Mouse (Mus musculus) hindbrain, embryonic 11.5 days (tissue): ENCODE results near the gene Hba-a2. TPM values are rescaled to one million over a fixed set of nuclear protein-coding genes. Genes with fewer than 3 reads are reported as not detected.

ENCODE experiments used
- ATAC-seq: fragments of 200-750 bp; cut with Nextera tagmentation; 2 replicates; pipeline ENCODE4 v1.8.0; 2017; ENCODE audit warnings: mild to moderate bottlenecking, moderate TSS enrichment, moderate library complexity; ENCODE audit not compliant: low FRiP score
- DNase-seq: peaks from one replicate; pipeline ENCODE4 v3.0.0-alpha.2; 2015; ENCODE audit warnings: low spot score
- H3K27ac ChIP-seq: fragments of 300-500 bp; sonication (generic); 2 replicates; pipeline ENCODE4 v1.5.1; 2014; ENCODE audit warnings: mild to moderate bottlenecking, low read depth, low read length
- H3K27me3 ChIP-seq: fragments of 300-500 bp; sonication (generic); 2 replicates; pipeline ENCODE4 v1.6.1; 2014; ENCODE audit warnings: mild to moderate bottlenecking, low read length, moderate library complexity, mixed read lengths; ENCODE audit not compliant: control insufficient read depth, insufficient read depth
- H3K36me3 ChIP-seq: fragments of 300-500 bp; sonication (generic); 2 replicates; pipeline ENCODE4 v1.6.1; 2014; ENCODE audit warnings: mild to moderate bottlenecking, low read length, moderate library complexity, mixed read lengths; ENCODE audit not compliant: control insufficient read depth, insufficient read depth
- H3K4me1 ChIP-seq: fragments of 300-500 bp; sonication (generic); replicated peaks from 2 replicates; pipeline ENCODE4 v1.6.1; 2014; ENCODE audit warnings: low read length, mixed read lengths; ENCODE audit not compliant: control insufficient read depth, insufficient read depth
- H3K4me2 ChIP-seq: fragments of 300-500 bp; sonication (generic); replicated peaks from 2 replicates; pipeline ENCODE4 v1.6.1; 2014; ENCODE audit warnings: mild to moderate bottlenecking, low read depth, low read length
- H3K4me3 ChIP-seq: fragments of 300-500 bp; sonication (generic); 2 replicates; pipeline ENCODE4 v1.5.1; 2014; ENCODE audit warnings: low read depth, low read length
- H3K9ac ChIP-seq: fragments of 300-500 bp; sonication (generic); 2 replicates; pipeline ENCODE4 v1.6.1; 2014; ENCODE audit warnings: low read depth, low read length
- H3K9me3 ChIP-seq: fragments of 300-500 bp; sonication (generic); 2 replicates; pipeline ENCODE4 v1.6.1; 2016; ENCODE audit warnings: low read length; ENCODE audit not compliant: control insufficient read depth
- WGBS: fragments of 180-500 bp; shearing (Covaris S2); extraction: QIAGEN DNeasy Blood & Tissue Kit; methylation state at CpG from one replicate; pipeline ENCODE4 v1.1.7; 2014; 5-methylcytosine and 5-hydroxymethylcytosine counted together
- polyA plus RNA-seq: library from polyadenylated mRNA; unstranded; fragments of >200 nt; fragmentation: Nextera tagmentation; extraction: Ambion mirVana; gene quantifications from 2 replicates; pipeline ENCODE4 v1.2.1, GENCODE M21; 2014

The Hba-a2 gene
- polyA plus RNA-seq, 1 experiment from 2014 or later: 5,453 TPM

DNA sequence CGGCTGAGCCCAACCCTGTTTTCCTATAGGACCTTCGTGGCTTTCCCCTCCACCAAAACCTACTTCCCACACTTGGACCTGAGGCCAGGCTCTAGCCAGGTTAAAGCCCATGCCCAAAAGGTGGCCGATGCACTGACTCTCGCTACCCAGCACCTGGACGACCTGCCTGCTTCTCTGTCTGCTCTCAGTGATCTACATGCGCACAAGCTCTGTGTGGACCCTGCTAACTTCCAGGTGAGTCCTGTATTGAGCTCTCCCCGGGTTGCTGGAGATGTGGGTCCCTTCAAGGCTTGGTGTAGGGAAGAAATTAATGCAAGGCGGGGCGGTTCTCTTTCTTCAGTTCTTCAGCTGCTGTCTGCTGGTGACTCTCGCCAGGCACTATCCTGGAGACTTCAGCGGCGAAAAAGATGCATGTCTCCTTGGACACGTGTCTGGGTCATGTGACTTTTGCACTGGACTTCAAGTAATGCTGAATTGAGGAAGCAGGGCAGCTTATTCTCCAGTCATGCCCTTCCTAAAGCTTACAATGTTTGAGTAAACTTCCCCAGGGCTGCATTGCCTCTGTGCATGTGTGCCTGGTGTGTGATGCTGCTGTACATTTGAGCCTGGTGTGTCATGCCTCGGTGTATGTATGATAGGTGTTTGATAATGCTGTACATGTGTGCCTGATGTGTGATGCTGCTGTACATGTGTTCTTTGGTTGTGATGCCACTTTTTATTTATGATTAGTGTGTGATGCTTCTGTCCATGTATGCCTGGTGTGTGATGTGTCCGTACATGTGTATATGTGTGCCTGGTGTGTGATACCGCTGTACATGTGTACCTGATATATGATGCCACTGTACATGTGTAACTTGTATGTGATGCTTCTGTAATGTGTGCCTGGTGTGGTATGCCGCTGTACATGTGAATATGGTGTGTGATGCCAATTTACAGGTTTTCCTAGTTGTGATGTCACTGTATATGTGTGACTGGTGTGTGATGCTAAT lies 4.3 kb downstream of the Hba-a2 start:
- Histone ChIP-seq H3K27ac (no peak overlapping the region), H3K27me3 (peaks cover 6% of the 10 kb centered on the region; the same call in 1 of the 2 replicates), H3K4me2 (peak overlapping the region; percentile 31; the same call in 1 of the 2 replicates), H3K9ac (no peak overlapping the region), H3K4me3 (no peak overlapping the region), H3K4me1 (no peaks in the 10 kb centered on the region), H3K9me3 (no peaks in the 10 kb centered on the region), H3K36me3 (no peaks in the 10 kb centered on the region)
- DNase-seq (peak; percentile 7), ATAC-seq (no peak)
- WGBS: 63% methylated on average over 14 of the region's 17 CpGs

DNA sequence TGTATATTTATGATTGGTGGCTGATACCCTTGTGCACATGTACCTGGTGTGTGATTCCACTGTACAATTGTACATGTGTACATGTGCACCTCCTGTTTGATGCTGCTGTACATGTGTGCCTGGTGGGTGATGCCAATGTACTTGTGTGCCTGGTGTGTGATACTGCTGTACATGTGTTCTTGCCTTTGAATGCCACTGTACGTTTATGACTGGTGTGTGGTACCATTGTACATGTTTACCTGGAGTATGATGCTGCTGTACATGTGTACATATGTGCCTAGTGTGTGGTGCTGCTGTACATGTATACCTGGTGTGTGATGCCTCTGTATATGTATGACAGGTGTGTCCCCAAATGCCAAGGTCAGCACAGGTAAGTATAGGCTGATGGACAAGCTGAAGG lies 5.2 kb downstream of the Hba-a2 start:
- no peaks in the 10 kb centered on the region for H3K36me3 ChIP-seq
- no peak for ATAC-seq
- no peaks in the 10 kb centered on the region for H3K4me1 ChIP-seq
- WGBS: 78% methylated on average over 1 of the region's 1 CpGs
- no peak for DNase-seq
- no peak overlapping the region for H3K27ac ChIP-seq
- no peak overlapping the region for H3K4me3 ChIP-seq
- peaks cover 6% of the 10 kb centered on the region; the same call in 1 of the 2 replicates for H3K27me3 ChIP-seq
- H3K9me3 ChIP-seq: no peaks in the 10 kb centered on the region
- no peak overlapping the region for H3K9ac ChIP-seq
- H3K4me2 ChIP-seq: no peak overlapping the region

DNA sequence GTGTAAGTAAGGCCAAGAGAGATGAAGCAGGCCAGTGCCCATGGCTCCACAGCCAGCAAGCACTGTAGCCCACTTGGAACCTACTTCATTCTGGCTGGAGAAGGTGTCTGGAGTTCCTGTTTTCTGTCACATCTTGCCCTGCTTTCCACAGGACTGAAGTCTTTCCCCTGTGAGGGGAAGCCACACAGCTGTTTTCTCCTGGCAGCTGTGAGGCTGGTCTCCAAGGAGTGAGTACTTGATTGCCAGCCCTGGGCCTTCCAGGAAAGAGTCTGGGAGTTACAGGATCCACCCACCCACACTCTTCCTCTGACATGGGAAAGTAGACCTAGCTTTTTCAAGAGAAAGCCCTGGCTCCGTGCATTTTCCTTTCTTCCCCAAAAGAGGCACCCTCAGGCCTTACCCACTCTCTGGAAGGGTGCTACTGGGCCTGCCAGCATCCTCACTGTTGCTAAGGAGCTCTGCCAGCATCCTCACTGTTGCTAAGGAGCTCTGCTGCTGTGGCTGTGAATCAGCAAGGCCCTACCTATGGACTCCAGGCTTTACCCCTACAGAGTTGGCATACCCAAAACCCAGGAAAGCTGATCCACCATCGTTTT lies 6.6 kb downstream of the Hba-a2 start:
- no peak overlapping the region for H3K4me3 ChIP-seq
- no peak overlapping the region for H3K9ac ChIP-seq
- DNase-seq (no peak), ATAC-seq (no peak)
- 45% methylated on average over 2 of the region's 2 CpGs for WGBS
- no peak overlapping the region for H3K4me2 ChIP-seq
- H3K9me3 ChIP-seq: no peaks in the 10 kb centered on the region
- no peak overlapping the region for H3K27ac ChIP-seq
- H3K27me3 ChIP-seq: peaks cover 6% of the 10 kb centered on the region; the same call in 1 of the 2 replicates
- no peaks in the 10 kb centered on the region for H3K4me1 ChIP-seq
- H3K36me3 ChIP-seq: no peaks in the 10 kb centered on the region

DNA sequence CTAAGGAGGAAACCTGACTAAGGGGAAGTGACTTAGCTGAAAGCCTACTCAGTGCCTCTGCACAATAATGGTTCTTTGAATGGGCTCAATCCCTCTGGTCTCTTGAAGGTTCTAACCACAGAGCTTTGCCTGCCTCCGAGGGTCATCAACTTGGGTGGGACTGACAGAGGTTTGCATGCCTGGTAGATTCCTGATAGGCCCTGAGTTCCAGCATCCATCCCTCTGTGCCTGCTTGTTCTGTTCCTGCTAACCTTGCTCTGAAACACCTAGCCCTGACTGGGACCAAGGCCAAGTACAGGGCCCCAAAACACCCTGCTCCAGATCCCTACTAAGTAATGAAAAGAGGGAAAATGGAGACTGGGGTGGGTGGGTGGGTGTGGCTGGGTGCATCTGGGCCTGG lies 7.2 kb downstream of the Hba-a2 start:
- 87% methylated on average over 1 of the region's 1 CpGs for WGBS
- no peaks in the 10 kb centered on the region for H3K36me3 ChIP-seq
- H3K9ac ChIP-seq: no peak overlapping the region
- ATAC-seq: no peak
- H3K9me3 ChIP-seq: no peaks in the 10 kb centered on the region
- H3K4me2 ChIP-seq: no peak overlapping the region
- DNase-seq: no peak
- peaks cover 6% of the 10 kb centered on the region; the same call in 1 of the 2 replicates for H3K27me3 ChIP-seq
- no peak overlapping the region for H3K27ac ChIP-seq
- H3K4me3 ChIP-seq: no peak overlapping the region
- H3K4me1 ChIP-seq: no peaks in the 10 kb centered on the region

DNA sequence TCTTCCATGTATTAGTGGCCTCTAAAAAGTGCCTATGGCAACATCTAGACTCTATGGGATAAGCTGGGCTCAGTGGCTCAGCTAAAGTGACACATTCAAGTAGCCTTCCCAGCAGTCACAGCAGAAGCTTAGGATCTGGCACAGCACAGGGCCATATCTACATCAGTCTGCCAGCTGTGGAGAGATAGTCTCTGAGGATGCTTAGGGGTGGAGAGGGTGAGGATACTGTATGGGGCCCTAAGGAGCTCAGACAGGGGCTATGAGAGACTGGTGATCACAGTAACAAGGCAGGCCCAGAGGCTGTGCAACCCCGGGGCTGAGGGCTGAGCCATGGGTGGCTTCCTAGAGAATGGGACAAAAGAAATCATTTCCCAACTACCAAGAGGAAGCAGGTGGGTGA lies 10.7 kb downstream of the Hba-a2 start:
- Histone ChIP-seq H3K27me3 (no peaks in the 10 kb centered on the region), H3K9me3 (no peaks in the 10 kb centered on the region), H3K36me3 (no peaks in the 10 kb centered on the region), H3K4me1 (no peaks in the 10 kb centered on the region), H3K4me3 (no peak overlapping the region), H3K27ac (no peak overlapping the region), H3K4me2 (no peak overlapping the region), H3K9ac (no peak overlapping the region)
- DNase-seq (no peak), ATAC-seq (no peak)
- WGBS: 88% methylated on average over 1 of the region's 1 CpGs

DNA sequence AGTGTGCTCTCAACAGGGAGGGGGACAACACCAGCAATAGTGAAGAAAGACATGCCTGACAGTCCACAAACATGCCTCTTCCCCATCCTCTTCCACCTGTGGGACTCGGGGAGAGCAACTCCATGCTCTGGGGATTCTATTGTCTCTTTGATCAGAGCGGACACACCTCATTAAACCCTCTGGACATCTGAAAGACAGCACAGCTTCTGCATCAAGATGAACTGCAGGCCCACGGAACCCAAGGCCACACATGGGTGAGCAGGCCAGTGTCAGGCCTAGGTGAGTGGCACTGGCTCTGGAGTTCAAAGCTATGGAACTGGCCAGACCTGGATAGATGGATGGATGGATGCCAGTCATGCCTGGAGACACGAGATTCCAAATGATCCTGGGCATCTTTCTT lies 13.2 kb downstream of the Hba-a2 start:
- Histone ChIP-seq H3K4me3 (no peak overlapping the region), H3K9ac (no peak overlapping the region), H3K4me1 (no peaks in the 10 kb centered on the region), H3K36me3 (no peaks in the 10 kb centered on the region), H3K27me3 (no peaks in the 10 kb centered on the region), H3K9me3 (no peaks in the 10 kb centered on the region), H3K27ac (no peak overlapping the region), H3K4me2 (no peak overlapping the region)
- no peak for ATAC-seq
- no peak for DNase-seq
- WGBS: 35% methylated on average over 4 of the region's 4 CpGs

DNA sequence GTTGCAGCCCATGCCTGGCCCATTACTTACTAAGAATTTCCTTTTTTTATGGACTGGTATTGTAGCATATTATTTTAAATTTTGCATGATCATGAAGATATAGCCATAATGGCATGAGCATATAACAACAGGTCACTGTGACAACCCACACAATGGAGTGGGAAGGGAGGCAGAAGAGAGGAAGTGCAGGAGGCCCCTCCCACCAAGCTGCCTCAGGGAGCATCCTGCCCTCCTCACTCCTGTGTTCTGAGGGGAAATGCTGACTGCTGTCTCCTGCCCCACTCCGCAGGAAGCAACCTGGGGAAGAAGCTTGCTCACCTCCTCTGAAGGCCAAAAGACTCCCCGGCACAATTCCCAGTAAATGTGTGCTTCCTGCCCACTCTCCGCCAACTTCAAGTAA lies 13.6 kb downstream of the Hba-a2 start:
- no peaks in the 10 kb centered on the region for H3K4me1 ChIP-seq
- H3K27me3 ChIP-seq: no peaks in the 10 kb centered on the region
- no peak overlapping the region for H3K4me3 ChIP-seq
- no peak for ATAC-seq
- no peak for DNase-seq
- WGBS: 78% methylated on average over 3 of the region's 3 CpGs
- H3K9me3 ChIP-seq: no peaks in the 10 kb centered on the region
- H3K36me3 ChIP-seq: no peaks in the 10 kb centered on the region
- H3K9ac ChIP-seq: no peak overlapping the region
- no peak overlapping the region for H3K4me2 ChIP-seq
- no peak overlapping the region for H3K27ac ChIP-seq

DNA sequence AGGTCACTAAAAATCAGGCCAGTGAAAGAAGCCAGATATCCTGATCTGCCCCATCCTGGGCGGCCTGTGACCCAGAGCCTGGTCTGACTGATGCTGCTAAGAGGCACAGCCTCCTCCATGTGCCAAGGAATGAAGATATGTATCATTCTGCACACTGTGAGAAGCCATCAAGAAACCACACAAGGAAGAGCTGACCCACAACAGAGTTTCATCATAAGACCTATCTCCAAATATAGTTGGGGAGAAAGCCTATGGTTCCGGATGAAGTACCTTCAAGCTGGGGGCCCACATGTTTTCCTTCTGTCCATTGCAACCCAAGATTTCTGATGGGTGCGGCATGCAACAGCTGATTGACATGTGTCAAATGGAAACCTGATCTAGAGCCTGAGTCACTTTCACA lies 19.7 kb downstream of the Hba-a2 start:
- Histone ChIP-seq H3K4me1 (no peaks in the 10 kb centered on the region), H3K27ac (no peak overlapping the region), H3K9me3 (no peaks in the 10 kb centered on the region), H3K9ac (no peak overlapping the region), H3K4me2 (no peak overlapping the region), H3K36me3 (no peaks in the 10 kb centered on the region), H3K4me3 (no peak overlapping the region), H3K27me3 (no peaks in the 10 kb centered on the region)
- DNase-seq: no peak
- ATAC-seq: no peak
- WGBS: 91% methylated on average over 3 of the region's 3 CpGs
